Mouse (Mus musculus) Patski (cell line): Measurements from ENCODE around the gene Baat. TPM values are rescaled to one million over a fixed set of nuclear protein-coding genes. Genes with fewer than 3 reads are reported as not detected.
"Not testable (repeated sequence)": the region's sequence is repeated elsewhere in the genome, so short reads cannot be mapped to it uniquely, and the experiment has no call there.

Experiments
- ATAC-seq: fragments of 100-300 bp; one replicate; pipeline ENCODE4 v1.8.0; 2021
- CTCF ChIA-PET: fragments of 350-600 bp; sonication (Branson Sonifier 250); formaldehyde crosslinking; loops from one replicate; lab custom pipeline; 2022; ENCODE audit warnings: inconsistent platforms; lab: Charles Lee
- POLR2A ChIA-PET: fragments of 350-600 bp; sonication (Branson Sonifier 250); formaldehyde crosslinking; loops from one replicate; lab custom pipeline; 2022; ENCODE audit warnings: antibody characterized with exemption, inconsistent platforms; lab: Charles Lee
- DNase-seq: peaks from one replicate; pipeline ENCODE4 v3.0.0-alpha.2; 2011; ENCODE audit warnings: low read depth, low spot score
- H3K27me3 ChIP-seq: fragments of 371-371 bp; one replicate; pipeline ENCODE4 v1.5.1; 2021
- CTCF ChIP-seq: fragments of 100-300 bp; IDR thresholded peaks from one replicate; pipeline ENCODE4 v1.5.1; 2021
- in situ Hi-C: fragments of 300-500 bp; cut with MboI; formaldehyde crosslinking; loops from 3 replicates; pipeline ENCODE4 v1.11.1; 2018; ENCODE audit warnings: low pct_unique_long_range_greater_than_20kb, mixed read lengths
- polyA plus RNA-seq: library from polyadenylated mRNA; unstranded; gene quantifications from one replicate; pipeline ENCODE4 v1.2.3, GENCODE M21; 2021

Gene Baat
- polyA plus RNA-seq, 1 experiment from 2014 or later = not detected

DNA sequence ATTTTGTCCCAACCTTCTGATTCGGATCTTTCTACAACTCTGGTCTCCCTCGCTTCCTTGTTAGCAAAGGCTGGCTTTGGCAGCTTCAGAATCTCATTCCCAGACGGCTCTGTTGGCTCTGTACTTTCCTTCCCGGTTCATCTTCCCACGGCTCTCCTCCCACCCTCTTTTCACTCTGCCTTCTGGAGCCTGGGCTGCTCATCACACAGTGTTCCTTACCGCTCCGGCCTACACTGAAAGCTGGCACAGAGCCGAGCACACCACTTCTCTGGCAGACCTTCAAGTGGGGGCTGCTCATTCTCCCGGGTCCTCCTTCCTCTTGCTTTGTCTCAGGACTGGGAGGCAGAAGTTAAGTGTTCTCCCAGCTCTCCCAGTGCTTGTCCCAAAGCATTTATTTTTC is 16.2 kb upstream of the Baat start:
- TF ChIP-seq CTCF = no peak
- ChIA-PET POLR2A (no interaction called here), CTCF (interaction anchor here (0.7 kb wide), 1 partner anchor 45 kb away, joined by 3 read pairs; no protein-coding TSS in a partner anchor)
- H3K27me3 ChIP-seq = no peaks in the 10 kb centered on the region
- ATAC-seq (no peak), DNase-seq (no peak)
- in situ Hi-C loops = no loop called here

GRCm38 (mm10) chr4:49521346-49521745 is 15.0 kb upstream of the Baat start:
- peak; percentile 51 for ATAC-seq
- no peak for DNase-seq
- no peaks in the 10 kb centered on the region for H3K27me3 ChIP-seq
- ChIA-PET CTCF (no interaction called here), POLR2A (interaction anchor here (0.7 kb wide), 1 partner anchor 58 kb away, joined by 3 read pairs; no protein-coding TSS in a partner anchor)
- TF ChIP-seq CTCF = no peak
- in situ Hi-C loops = no loop called here

GRCm38 (mm10) chr4:49520572-49521340 is 14.4 kb upstream of the Baat start, which contains the start of the genes Mrpl50 and Zfp189:
Gene Mrpl50, minus strand, starts transcription at chr4:49521093.
Gene Zfp189, plus strand, starts transcription at chr4:49521176.
- DNase-seq (peak; percentile 87), ATAC-seq (peak; percentile 100)
- CTCF ChIA-PET = no interaction called here
- POLR2A ChIA-PET = interaction anchor here (0.7 kb wide), 1 partner anchor 58 kb away, joined by 3 read pairs; no protein-coding TSS in a partner anchor
- in situ Hi-C loops = no loop called here
- TF ChIP-seq CTCF = no peak
- no peaks in the 10 kb centered on the region for H3K27me3 ChIP-seq

- ATAC-seq = no peak
- TF ChIP-seq CTCF = no peak
- CTCF ChIA-PET = no interaction called here
- POLR2A ChIA-PET = no interaction called here
- in situ Hi-C loops = no loop called here
- no peaks in the 10 kb centered on the region for H3K27me3 ChIP-seq
- DNase-seq = no peak
These were observed 13.1 kb upstream of the Baat start for GRCm38 (mm10) chr4:49519476-49519875.

GRCm38 (mm10) chr4:49514441-49514840 is 8.1 kb upstream of the Baat start:
- DNase-seq (no peak), ATAC-seq (no peak)
- in situ Hi-C loops = no loop called here
- H3K27me3 ChIP-seq = no peaks in the 10 kb centered on the region
- no peak for TF ChIP-seq CTCF
- ChIA-PET CTCF (no interaction called here), POLR2A (no interaction called here)

DNA sequence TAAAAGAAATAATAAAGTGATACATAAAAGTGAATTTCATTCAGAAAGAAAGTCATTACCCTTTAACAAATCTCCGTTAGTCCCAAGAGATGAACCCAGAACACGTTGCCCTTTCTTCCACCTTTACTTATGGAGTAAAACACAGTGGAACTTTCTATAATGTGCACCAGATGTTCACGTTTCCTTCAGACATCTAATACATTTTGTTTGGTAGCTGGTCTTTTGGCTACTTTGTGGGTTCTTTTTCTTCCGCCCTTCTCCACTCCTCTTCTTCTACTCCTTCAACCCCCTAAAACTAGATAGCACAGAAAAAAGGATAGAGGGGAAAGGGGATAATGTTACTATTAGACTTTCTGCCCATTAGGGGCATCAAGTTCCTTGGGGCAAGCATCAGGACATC is 6.3 kb upstream of the Baat start:
- ATAC-seq (no peak), DNase-seq (no peak)
- ChIA-PET CTCF (no interaction called here), POLR2A (no interaction called here)
- no peak for TF ChIP-seq CTCF
- in situ Hi-C loops = no loop called here
- no peaks in the 10 kb centered on the region for H3K27me3 ChIP-seq

DNA sequence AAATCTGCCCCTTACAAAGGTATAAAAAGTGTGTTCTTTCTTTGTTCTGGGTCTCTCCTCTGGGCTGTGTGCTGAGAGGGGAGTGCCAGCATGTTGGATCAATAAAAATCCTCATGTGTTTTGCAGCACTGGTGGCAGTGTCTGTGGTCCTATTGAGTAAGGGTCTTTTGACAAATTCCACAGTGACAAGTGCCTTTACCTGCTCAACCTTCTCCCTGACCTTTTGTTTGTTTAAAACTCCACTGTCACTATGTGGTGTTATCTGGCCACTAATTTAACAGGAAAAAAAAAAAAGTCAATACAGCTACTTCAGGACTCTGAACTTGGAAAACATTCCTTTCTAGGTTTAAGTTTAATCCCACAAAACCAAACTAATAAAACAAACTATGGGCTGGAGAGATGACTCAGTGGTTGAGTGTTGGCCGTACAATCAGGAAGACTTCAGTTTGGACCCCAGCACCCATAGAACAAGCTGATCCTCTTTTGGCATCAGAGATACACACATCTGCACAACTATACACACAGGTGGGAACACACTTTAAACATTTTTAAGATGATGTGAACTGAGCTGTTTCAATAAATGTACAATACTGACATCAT is 4.0 kb upstream of the Baat start:
- DNase-seq, POLR2A ChIA-PET, H3K27me3 ChIP-seq, in situ Hi-C loops, CTCF ChIA-PET: not testable (repeated sequence)
- peak; percentile 39 for ATAC-seq

GRCm38 (mm10) chr4:49509183-49509582 is 2.8 kb upstream of the Baat start:
- no peak for TF ChIP-seq CTCF
- ATAC-seq (no peak), DNase-seq (no peak)
- ChIA-PET CTCF (no interaction called here), POLR2A (no interaction called here)
- H3K27me3 ChIP-seq = no peaks in the 10 kb centered on the region
- in situ Hi-C loops = no loop called here

DNA sequence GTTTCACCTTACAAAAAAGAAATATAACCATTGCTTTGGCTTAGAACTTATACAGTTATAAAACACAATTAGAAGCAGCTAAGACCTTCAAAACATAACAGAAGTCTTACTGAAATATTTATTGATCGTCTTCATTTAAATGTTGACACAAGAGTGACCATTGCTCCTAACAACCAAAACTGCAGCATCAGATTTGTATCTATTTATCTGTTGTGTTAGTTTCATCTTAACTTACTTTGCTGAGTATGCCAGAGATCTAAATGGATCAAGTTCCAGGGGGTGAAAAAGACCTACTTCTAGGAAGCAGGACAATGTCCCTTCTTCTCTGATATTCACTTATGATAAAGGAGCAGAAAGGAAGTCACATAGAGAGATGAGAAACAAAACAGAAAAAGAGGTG is 2.8 kb downstream of the Baat start:
- TF ChIP-seq CTCF = no peak
- no peaks in the 10 kb centered on the region for H3K27me3 ChIP-seq
- DNase-seq (no peak), ATAC-seq (no peak)
- ChIA-PET CTCF (no interaction called here), POLR2A (no interaction called here)
- in situ Hi-C loops = no loop called here

- in situ Hi-C loops = loop anchor here (5.0 kb wide), 1 partner anchor 44 kb away; no protein-coding TSS in a partner anchor
- CTCF ChIA-PET, DNase-seq, POLR2A ChIA-PET, ATAC-seq, H3K27me3 ChIP-seq: not testable (repeated sequence)
These were observed 20.3 kb downstream of the Baat start for GRCm38 (mm10) chr4:49485934-49486650.
